Mouse (Mus musculus): ENCODE results near the gene Mtch1. TPM values are rescaled to one million over a fixed set of nuclear protein-coding genes. Genes with fewer than 3 reads are reported as not detected.

Mtch1 gene
- total RNA-seq (2023) = 45.0 TPM

GRCm38 (mm10) chr17:29347645-29348256 is at the start of gene Mtch1:
TSS of gene Mtch1 (minus strand) at chr17:29347934.

GRCm38 (mm10) chr17:29360761-29361221 is 13.1 kb upstream of the Mtch1 start, which contains the start of gene Fgd2:
TSS of gene Fgd2 (plus strand) at chr17:29360914.

GRCm38 (mm10) chr17:29317380-29317779 is 30.4 kb downstream of the Mtch1 start, which contains the start of gene Pi16:
TSS of gene Pi16 (plus strand) at chr17:29317680.

Other genes with a start within 250 kb of the Mtch1 start
- gene Rab44, start 233.8 kb downstream of the Mtch1 start, total RNA-seq (2023) = 1.3 TPM
- 0.32 TPM for gene Cpne5, start 109.8 kb downstream of the Mtch1 start, total RNA-seq (2023)
- gene Ppil1, start 83.7 kb downstream of the Mtch1 start, total RNA-seq (2023) = 9.9 TPM
- 54.7 TPM for gene BC004004, start 79.1 kb downstream of the Mtch1 start, total RNA-seq (2023)
- gene Pi16, start 30.3 kb downstream of the Mtch1 start, total RNA-seq (2023) = 0.26 TPM
- 29.9 TPM for gene Fgd2, start 13.0 kb upstream of the Mtch1 start, total RNA-seq (2023)
- gene Pim1, start 142.8 kb upstream of the Mtch1 start, total RNA-seq (2023) = 557 TPM
- gene Gm17657, start 201.7 kb upstream of the Mtch1 start, total RNA-seq (2023) = not detected
- 45.5 TPM for gene Tbc1d22b, start 201.9 kb upstream of the Mtch1 start, total RNA-seq (2023)
- gene Tmem217, start 204.5 kb upstream of the Mtch1 start, total RNA-seq (2023) = not detected